Mouse (Mus musculus) myocyte (in vitro differentiated cells): ENCODE data around the gene B020004J07Rik.
"Not testable (repeated sequence)": the region's sequence is repeated elsewhere in the genome, so short reads cannot be mapped to it uniquely, and the experiment has no call there.

Experiments
- CEBPB ChIP-seq: IDR thresholded peaks from 2 replicates; pipeline ENCODE4 v1.6.1; 2011; ENCODE audit warnings: mild to moderate bottlenecking, moderate library complexity; ENCODE audit not compliant: poor library complexity, insufficient read depth, severe bottlenecking
- E2F4 ChIP-seq: IDR thresholded peaks from one replicate; pipeline ENCODE4 v1.6.1; 2011; ENCODE audit warnings: mild to moderate bottlenecking, control low read depth, moderate library complexity; ENCODE audit not compliant: insufficient read depth
- MAX ChIP-seq: IDR thresholded peaks from one replicate; pipeline ENCODE4 v1.6.1; 2011; ENCODE audit warnings: low read depth, mild to moderate bottlenecking, control low read depth
- MYOD1 ChIP-seq, 3 experiments: IDR thresholded peaks; one replicate each; pipeline ENCODE4 v1.6.1; 2011; ENCODE audit warnings: control low read depth in 2 of 3, low read depth in 2 of 3, mild to moderate bottlenecking in 2 of 3, moderate library complexity in 1 of 3; ENCODE audit not compliant: insufficient read length in 2 of 3, control insufficient read depth in 1 of 3
- MYOG ChIP-seq, 3 experiments: IDR thresholded peaks; one replicate each; pipeline ENCODE4 v1.6.1; 2011; ENCODE audit warnings: control low read depth in 2 of 3, low read depth in 2 of 3, mild to moderate bottlenecking in 2 of 3; ENCODE audit not compliant: insufficient read length in 2 of 3, control insufficient read depth in 1 of 3, insufficient read depth in 1 of 3
- POLR2A ChIP-seq: IDR thresholded peaks from one replicate; pipeline ENCODE4 v1.6.1; 2011; ENCODE audit warnings: low read depth, mild to moderate bottlenecking, control low read depth, moderate library complexity; ENCODE audit not compliant: insufficient read length
- POLR2AphosphoS2 ChIP-seq: IDR thresholded peaks from one replicate; pipeline ENCODE4 v1.6.1; 2011; ENCODE audit warnings: low read depth, control low read depth; ENCODE audit not compliant: insufficient read length
- SRF ChIP-seq: IDR thresholded peaks from one replicate; pipeline ENCODE4 v1.6.1; 2011; ENCODE audit warnings: low read depth; ENCODE audit not compliant: control insufficient read depth, insufficient read length
- TCF12 ChIP-seq: IDR thresholded peaks from one replicate; pipeline ENCODE4 v1.6.1; 2011; ENCODE audit warnings: mild to moderate bottlenecking, control low read depth; ENCODE audit not compliant: poor library complexity, insufficient read depth, severe bottlenecking
- TCF3 ChIP-seq: IDR thresholded peaks from one replicate; pipeline ENCODE4 v1.6.1; 2011; ENCODE audit warnings: low read depth, control low read depth; ENCODE audit not compliant: insufficient read length
- USF1 ChIP-seq: IDR thresholded peaks from one replicate; pipeline ENCODE4 v1.6.1; 2011; ENCODE audit warnings: low read depth, mild to moderate bottlenecking, control low read depth, moderate library complexity

DNA sequence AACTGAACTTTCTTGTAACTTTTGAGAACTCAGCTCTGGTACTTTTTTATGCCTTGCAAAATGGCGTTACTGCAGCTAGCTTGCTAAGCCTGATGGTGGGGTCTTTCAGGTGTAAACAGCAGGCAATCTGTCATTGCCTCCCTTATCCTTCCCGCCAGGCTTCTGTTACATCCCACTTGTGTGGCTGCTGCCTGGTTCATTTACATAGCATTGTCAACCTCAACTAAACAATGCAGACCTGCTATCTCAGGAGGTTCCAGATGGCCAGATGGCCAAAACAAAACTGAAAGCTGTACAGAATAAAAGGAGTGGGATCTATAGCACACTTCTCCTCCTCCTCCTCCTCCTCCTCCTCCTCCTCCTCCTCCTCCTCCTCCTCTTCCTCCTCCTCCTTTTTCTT is 28.2 kb upstream of the B020004J07Rik start:
- not testable (repeated sequence) for TF ChIP-seq TCF12; POLR2A; MAX; USF1; CEBPB; MYOD1 (IDR thresholded peaks at IDR 0.05; ENCODE audit: control insufficient read depth in 1 of 3, insufficient read length in 2 of 3, low read depth in 2 of 3); MYOG (IDR thresholded peaks at IDR 0.05; ENCODE audit: control insufficient read depth in 1 of 3, insufficient read depth in 1 of 3, insufficient read length in 2 of 3, low read depth in 2 of 3); E2F4; TCF3; SRF; POLR2AphosphoS2
